Mouse (Mus musculus) neural tube, embryonic 11.5 days (tissue): Measurements from ENCODE around the gene Gm826. TPM values are rescaled to one million over a fixed set of nuclear protein-coding genes. Genes with fewer than 3 reads are reported as not detected.

Experiments
- ATAC-seq: fragments of 200-750 bp; cut with Nextera tagmentation; 2 replicates; pipeline ENCODE4 v1.8.0; 2017; ENCODE audit warnings: moderate number of reproducible peaks, mild to moderate bottlenecking, moderate TSS enrichment, moderate library complexity; ENCODE audit not compliant: insufficient read depth, low FRiP score, low TSS enrichment
- DNase-seq: peaks from one replicate; pipeline ENCODE4 v3.0.0-alpha.2; 2015; ENCODE audit warnings: low spot score
- H3K27ac ChIP-seq: fragments of 300-500 bp; sonication (generic); 2 replicates; pipeline ENCODE4 v1.5.1; 2014; ENCODE audit warnings: low read depth, mild to moderate bottlenecking, low read length
- H3K27me3 ChIP-seq: fragments of 300-500 bp; sonication (generic); 2 replicates; pipeline ENCODE4 v1.6.1; 2014; ENCODE audit warnings: mild to moderate bottlenecking, low read length, mixed read lengths; ENCODE audit not compliant: control insufficient read depth, insufficient read depth
- H3K36me3 ChIP-seq: fragments of 300-500 bp; sonication (generic); 2 replicates; pipeline ENCODE4 v1.6.1; 2014; ENCODE audit warnings: mild to moderate bottlenecking, low read length, moderate library complexity, mixed read lengths; ENCODE audit not compliant: control insufficient read depth, insufficient read depth
- H3K4me1 ChIP-seq: fragments of 300-500 bp; sonication (generic); 2 replicates; pipeline ENCODE4 v1.6.1; 2014; ENCODE audit warnings: low read length, mixed read lengths; ENCODE audit not compliant: control insufficient read depth, insufficient read depth
- H3K4me2 ChIP-seq: fragments of 300-500 bp; sonication (generic); 2 replicates; pipeline ENCODE4 v1.6.1; 2014; ENCODE audit warnings: low read depth, mild to moderate bottlenecking, moderate library complexity
- H3K4me3 ChIP-seq: fragments of 300-500 bp; sonication (generic); 2 replicates; pipeline ENCODE4 v1.5.1; 2014; ENCODE audit warnings: low read depth, low read length
- H3K9ac ChIP-seq: fragments of 300-500 bp; sonication (generic); 2 replicates; pipeline ENCODE4 v1.6.1; 2014; ENCODE audit warnings: mild to moderate bottlenecking, low read length
- H3K9me3 ChIP-seq: fragments of 300-500 bp; sonication (generic); 2 replicates; pipeline ENCODE4 v1.6.1; 2016; ENCODE audit warnings: low read length; ENCODE audit not compliant: control insufficient read depth
- WGBS: fragments of 180-500 bp; shearing (Covaris S2); extraction: QIAGEN DNeasy Blood & Tissue Kit; methylation state at CpG from one replicate; pipeline ENCODE4 v1.1.7; 2014; 5-methylcytosine and 5-hydroxymethylcytosine counted together
- polyA plus RNA-seq: library from polyadenylated mRNA; unstranded; fragments of >200 nt; fragmentation: Nextera tagmentation; extraction: Ambion mirVana; gene quantifications from 2 replicates; pipeline ENCODE4 v1.2.1, GENCODE M21; 2014

Gm826 gene
- polyA plus RNA-seq: not detected in 2 replicates

- WGBS: 60% methylated on average over 4 of the region's 4 CpGs
- no peak within 1 kb of the TSS for H3K4me3 ChIP-seq
- ATAC-seq (no peak), DNase-seq (no peak)
- no peaks in the 10 kb centered on the region for H3K4me1 ChIP-seq
- no peaks in the 10 kb centered on the region for H3K27me3 ChIP-seq
- no peak within 1 kb of the TSS for H3K9ac ChIP-seq
- H3K9me3 ChIP-seq: no peaks in the 10 kb centered on the region
- H3K27ac ChIP-seq: no peak within 1 kb of the TSS
- H3K36me3 ChIP-seq: no peaks in the 10 kb centered on the region
- no peak within 1 kb of the TSS for H3K4me2 ChIP-seq
Measured at GRCm38 (mm10) chr2:160334111-160334661, at the start of gene Gm826. Gene Gm826 (minus strand): TSS chr2:160334162.

DNA sequence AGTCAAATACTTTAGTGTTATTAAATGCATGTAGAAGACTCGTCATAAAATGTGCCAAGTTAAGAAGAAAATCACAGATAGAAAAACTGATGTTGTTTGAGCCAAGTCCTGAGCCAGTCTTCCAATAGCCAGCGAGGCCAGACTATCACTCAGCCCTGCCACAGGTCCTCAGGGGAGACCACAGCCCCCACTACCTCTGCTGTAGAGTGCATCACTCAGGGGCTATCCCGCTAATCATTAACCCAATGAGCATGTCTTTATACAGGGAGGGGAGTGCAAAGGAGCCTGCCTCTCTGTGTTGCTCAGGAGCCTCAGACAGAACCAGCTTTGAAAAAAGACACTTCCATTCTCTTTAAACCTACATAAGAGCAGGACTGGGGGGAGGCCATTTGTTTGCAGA lies 49.5 kb upstream of the Gm826 start:
- no peak overlapping the region for H3K27ac ChIP-seq
- H3K4me3 ChIP-seq: no peak overlapping the region
- 41% methylated on average over 3 of the region's 3 CpGs for WGBS
- H3K36me3 ChIP-seq: no peaks in the 10 kb centered on the region
- no peak overlapping the region for H3K4me2 ChIP-seq
- H3K4me1 ChIP-seq: peaks cover 4% of the 10 kb centered on the region; the same call in 1 of the 2 replicates
- H3K27me3 ChIP-seq: peaks cover 18% of the 10 kb centered on the region
- no peaks in the 10 kb centered on the region for H3K9me3 ChIP-seq
- DNase-seq (no peak), ATAC-seq (no peak)
- H3K9ac ChIP-seq: no peak overlapping the region

- 45% methylated on average over 4 of the region's 4 CpGs for WGBS
- peaks cover 46% of the 10 kb centered on the region for H3K27me3 ChIP-seq
- no peak for ATAC-seq
Measured at GRCm38 (mm10) chr2:160378271-160378670, 44.3 kb upstream of the Gm826 start.

DNA sequence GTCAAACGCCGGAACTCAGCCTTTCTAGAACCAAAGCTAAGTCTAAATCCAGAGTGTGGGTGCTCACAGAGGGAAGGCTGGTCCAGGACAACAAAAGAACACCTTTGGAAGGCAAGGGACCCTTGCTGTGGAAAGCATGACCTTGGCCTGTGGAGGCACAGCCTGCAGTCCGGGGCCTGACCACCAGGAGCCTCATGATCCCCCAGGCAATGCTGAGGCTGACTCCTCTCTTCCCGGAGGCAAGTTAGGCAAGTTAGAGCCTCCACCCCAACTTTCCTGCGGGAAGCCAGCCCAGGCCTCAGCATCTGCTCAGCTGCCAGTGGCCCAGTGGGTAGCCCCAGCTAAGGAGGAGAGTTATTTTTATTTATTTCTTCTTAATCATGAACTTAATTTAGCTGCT lies 42.3 kb upstream of the Gm826 start:
- ATAC-seq (no peak), DNase-seq (no peak)
- Histone ChIP-seq H3K9me3 (no peaks in the 10 kb centered on the region), H3K36me3 (no peaks in the 10 kb centered on the region), H3K4me1 (peaks cover 4% of the 10 kb centered on the region; the same call in 1 of the 2 replicates), H3K4me3 (no peak overlapping the region), H3K4me2 (no peak overlapping the region), H3K9ac (no peak overlapping the region), H3K27me3 (peaks cover 58% of the 10 kb centered on the region), H3K27ac (no peak overlapping the region)
- 42% methylated on average over 5 of the region's 5 CpGs for WGBS

More at GRCm38 (mm10) chr2:160378271-160378670, 44.3 kb upstream of the Gm826 start:
- H3K9me3 ChIP-seq: no peaks in the 10 kb centered on the region
- no peak for DNase-seq
- peaks cover 4% of the 10 kb centered on the region; the same call in 1 of the 2 replicates for H3K4me1 ChIP-seq
- H3K36me3 ChIP-seq: no peaks in the 10 kb centered on the region
- no peak overlapping the region for H3K27ac ChIP-seq
- H3K4me3 ChIP-seq: no peak overlapping the region
- H3K4me2 ChIP-seq: no peak overlapping the region
- no peak overlapping the region for H3K9ac ChIP-seq

- no peak for DNase-seq
- Histone ChIP-seq H3K27ac (no peak overlapping the region), H3K4me2 (peak overlapping the region; percentile 41; the same call in 1 of the 2 replicates), H3K27me3 (peaks cover 74% of the 10 kb centered on the region), H3K9me3 (no peaks in the 10 kb centered on the region), H3K4me3 (no peak overlapping the region), H3K9ac (no peak overlapping the region), H3K4me1 (peaks cover 5% of the 10 kb centered on the region; the same call in 1 of the 2 replicates), H3K36me3 (no peaks in the 10 kb centered on the region)
- WGBS: under 1% methylated on average over 25 of the region's 25 CpGs
- no peak for ATAC-seq
Measured at GRCm38 (mm10) chr2:160369653-160370420, 35.9 kb upstream of the Gm826 start.

GRCm38 (mm10) chr2:160368422-160369357 lies 34.7 kb upstream of the Gm826 start:
- peak overlapping the region; percentile 22 for H3K4me3 ChIP-seq
- peak; percentile 51 for DNase-seq
- peaks cover 5% of the 10 kb centered on the region; the same call in 1 of the 2 replicates for H3K4me1 ChIP-seq
- no peak overlapping the region for H3K9ac ChIP-seq
- H3K36me3 ChIP-seq: no peaks in the 10 kb centered on the region
- no peaks in the 10 kb centered on the region for H3K9me3 ChIP-seq
- no peak for ATAC-seq
- H3K27me3 ChIP-seq: peaks cover 72% of the 10 kb centered on the region
- peak overlapping the region; percentile 96 for H3K4me2 ChIP-seq
- under 1% methylated on average over 51 of the region's 52 CpGs for WGBS
- no peak overlapping the region for H3K27ac ChIP-seq

GRCm38 (mm10) chr2:160367448-160368208 lies 33.7 kb upstream of the Gm826 start:
- Histone ChIP-seq H3K4me2 (peak overlapping the region; percentile 96), H3K4me1 (peaks cover 5% of the 10 kb centered on the region; the same call in 1 of the 2 replicates), H3K9ac (peak overlapping the region; percentile 75), H3K4me3 (peak overlapping the region; percentile 52), H3K27me3 (peaks cover 76% of the 10 kb centered on the region), H3K9me3 (no peaks in the 10 kb centered on the region), H3K27ac (peak overlapping the region; percentile 80), H3K36me3 (no peaks in the 10 kb centered on the region)
- ATAC-seq: peak; percentile 70
- WGBS: under 1% methylated on average over 45 of the region's 45 CpGs
- DNase-seq: peak; percentile 93

DNA sequence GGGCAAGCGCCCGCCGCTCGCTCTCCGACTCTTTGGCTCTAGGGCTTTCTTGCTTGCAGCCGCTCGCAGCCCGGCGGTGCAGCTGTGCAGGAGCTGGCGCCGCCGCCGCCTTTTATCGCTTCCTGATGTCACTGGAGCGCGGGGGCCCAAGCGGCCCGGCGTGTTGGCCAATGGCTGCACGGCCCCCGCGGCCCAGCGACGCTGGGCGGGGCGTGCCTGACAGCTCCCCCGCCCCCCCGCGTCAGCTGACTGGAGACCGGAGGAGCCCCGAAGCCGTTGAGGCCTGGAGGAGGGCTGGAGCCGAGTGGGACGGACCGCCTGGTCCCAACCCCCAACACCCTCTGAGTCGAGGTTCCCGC lies 33.0 kb upstream of the Gm826 start, which contains the start of gene Mafb:
Gene Mafb, minus strand, starts transcription at position 86 of the 359 bp plus-strand sequence.
- no peaks in the 10 kb centered on the region for H3K36me3 ChIP-seq
- peaks cover 78% of the 10 kb centered on the region for H3K27me3 ChIP-seq
- H3K4me1 ChIP-seq: peaks cover 5% of the 10 kb centered on the region; the same call in 1 of the 2 replicates
- H3K9ac ChIP-seq: peak within 1 kb of the TSS; percentile 75
- H3K4me3 ChIP-seq: peak within 1 kb of the TSS; percentile 52
- H3K4me2 ChIP-seq: peak within 1 kb of the TSS; percentile 96
- no peaks in the 10 kb centered on the region for H3K9me3 ChIP-seq
- WGBS: under 1% methylated on average over 21 of the region's 37 CpGs
- H3K27ac ChIP-seq: peak within 1 kb of the TSS; percentile 80
- ATAC-seq (peak; percentile 90), DNase-seq (peak; percentile 95)
